Mouse (Mus musculus) liver, embryonic 14.5 days (tissue): ENCODE data around the gene Asb8. TPM values are rescaled to one million over a fixed set of nuclear protein-coding genes. Genes with fewer than 3 reads are reported as not detected.

ENCODE experiments used
- ATAC-seq: fragments of 200-750 bp; cut with Nextera tagmentation; 2 replicates; pipeline ENCODE4 v1.8.0; 2017; ENCODE audit warnings: moderate number of reproducible peaks, mild to moderate bottlenecking, moderate library complexity; ENCODE audit not compliant: insufficient read depth
- DNase-seq, 3 experiments: peaks; one replicate each; pipeline ENCODE4 v3.0.0-alpha.2; 2012 to 2013; ENCODE audit warnings: low read depth in 3 of 3, low spot score in 3 of 3
- H3K27ac ChIP-seq: fragments of 300-500 bp; sonication (generic); 2 replicates; pipeline ENCODE4 v1.5.1; 2014; ENCODE audit warnings: moderate library complexity, mild to moderate bottlenecking, control low read depth, inconsistent platforms
- H3K27me3 ChIP-seq: fragments of 300-500 bp; sonication (generic); 2 replicates; pipeline ENCODE4 v1.6.1; 2014; ENCODE audit warnings: mild to moderate bottlenecking, low read length, moderate library complexity; ENCODE audit not compliant: control insufficient read depth, insufficient read depth
- H3K36me3 ChIP-seq: fragments of 300-500 bp; sonication (generic); replicated peaks from 2 replicates; pipeline ENCODE4 v1.6.1; 2014; ENCODE audit warnings: low read depth; ENCODE audit not compliant: control insufficient read depth, insufficient read depth
- H3K4me1 ChIP-seq, 2 experiments: fragments of 200-500 bp in 1 of 2; fragments of 300-500 bp in 1 of 2; sonication (generic) in 1 of 2; replicated peaks; 2 replicates each; pipeline ENCODE4 v1.6.1; 2012 to 2014; ENCODE audit warnings: antibody characterized with exemption in 1 of 2, inconsistent platforms in 1 of 2, low read length in 1 of 2; ENCODE audit not compliant: control insufficient read depth in 2 of 2, insufficient read depth in 2 of 2
- H3K4me2 ChIP-seq: fragments of 300-500 bp; sonication (generic); 2 replicates; pipeline ENCODE4 v1.6.1; 2014; ENCODE audit warnings: low read depth, mild to moderate bottlenecking, control low read depth, moderate library complexity
- H3K4me3 ChIP-seq, 2 experiments: fragments of 200-500 bp in 1 of 2; fragments of 300-500 bp in 1 of 2; sonication (generic) in 1 of 2; 2 replicates each; pipeline ENCODE4 v1.5.1; 2012 to 2014; ENCODE audit warnings: low read depth in 2 of 2, low read length in 2 of 2, mild to moderate bottlenecking in 2 of 2, control low read depth in 1 of 2, inconsistent platforms in 1 of 2, moderate library complexity in 1 of 2; ENCODE audit not compliant: insufficient read depth in 1 of 2
- H3K9ac ChIP-seq: fragments of 300-500 bp; sonication (generic); replicated peaks from 2 replicates; pipeline ENCODE4 v1.6.1; 2014; ENCODE audit warnings: mild to moderate bottlenecking, control low read depth, moderate library complexity
- H3K9me3 ChIP-seq: fragments of 300-500 bp; sonication (generic); 2 replicates; pipeline ENCODE4 v1.6.1; 2016; ENCODE audit warnings: low read length, mixed read lengths; ENCODE audit not compliant: control insufficient read depth
- CTCF ChIP-seq: IDR thresholded peaks from 2 replicates; pipeline ENCODE4 v1.5.1; 2016; ENCODE audit warnings: antibody characterized with exemption, low read depth, control low read depth
- EP300 ChIP-seq: IDR thresholded peaks from 2 replicates; pipeline ENCODE4 v1.6.1; 2016; ENCODE audit warnings: antibody characterized with exemption, low read depth
- WGBS: fragments of 180-500 bp; shearing (Covaris S2); extraction: QIAGEN DNeasy Blood & Tissue Kit; methylation state at CpG from one replicate; pipeline ENCODE4 v1.1.7; 2014; ENCODE audit not compliant: insufficient replicate concordance; 5-methylcytosine and 5-hydroxymethylcytosine counted together
- polyA plus RNA-seq, 2 experiments: library from polyadenylated mRNA; depleted of rRNA in 1 of 2; stranded (reverse) in 1 of 2; unstranded in 1 of 2; fragments of >200 nt; fragmentation: Nextera tagmentation in 1 of 2; extraction: Ambion mirVana in 1 of 2; gene quantifications; 2 replicates each; pipeline versions ENCODE4 v1.2.1 to v1.2.3; 2012 to 2014

Asb8 gene
- polyA plus RNA-seq, 2 experiments = 15.1 to 22.4 TPM

DNA sequence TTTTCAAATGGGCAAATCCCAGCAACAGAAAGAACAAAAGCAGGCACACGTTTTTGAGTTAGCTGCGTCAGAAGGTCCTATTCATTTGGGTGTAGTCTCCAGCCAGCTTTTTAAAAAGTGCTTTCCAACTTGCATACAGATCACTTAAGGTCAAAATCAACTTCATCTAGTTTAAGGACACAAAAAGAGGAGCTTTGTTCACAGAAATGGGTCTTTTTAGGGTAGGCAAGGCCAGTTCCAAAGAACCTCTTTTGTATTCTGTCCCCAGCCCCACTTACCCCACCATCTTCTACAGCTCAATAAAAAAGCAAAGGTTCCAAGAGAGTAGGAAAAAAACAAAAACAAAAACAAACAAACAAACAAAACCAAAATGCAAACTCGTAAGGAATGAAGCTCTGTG, 30.8 kb downstream of the Asb8 start:
- Histone ChIP-seq H3K9me3 (no peaks in the 10 kb centered on the region), H3K9ac (no peak overlapping the region), H3K4me2 (no peak overlapping the region), H3K4me3 (no peak overlapping the region), H3K36me3 (peaks cover 20% of the 10 kb centered on the region), H3K4me1 (no peaks in the 10 kb centered on the region), H3K27me3 (no peaks in the 10 kb centered on the region), H3K27ac (no peak overlapping the region)
- ATAC-seq = no peak
- no peak for DNase-seq
- WGBS = 76% methylated on average over 3 of the region's 3 CpGs
- TF ChIP-seq CTCF (no peak), EP300 (no peak)

GRCm38 (mm10) chr15:98134034-98134433, 31.4 kb downstream of the Asb8 start:
- Histone ChIP-seq H3K36me3 (peaks cover 20% of the 10 kb centered on the region), H3K4me3 (no peak overlapping the region), H3K27ac (no peak overlapping the region), H3K4me1 (no peaks in the 10 kb centered on the region), H3K27me3 (no peaks in the 10 kb centered on the region), H3K9me3 (no peaks in the 10 kb centered on the region), H3K9ac (no peak overlapping the region), H3K4me2 (no peak overlapping the region)
- TF ChIP-seq EP300 = no peak
- TF ChIP-seq CTCF = no peak
- no peak for DNase-seq
- WGBS = 76% methylated on average over 4 of the region's 4 CpGs
- no peak for ATAC-seq

GRCm38 (mm10) chr15:98133471-98133870, 32.0 kb downstream of the Asb8 start:
- no peak for ATAC-seq
- no peak overlapping the region for H3K4me2 ChIP-seq
- peaks cover 20% of the 10 kb centered on the region for H3K36me3 ChIP-seq
- H3K27me3 ChIP-seq = no peaks in the 10 kb centered on the region
- H3K27ac ChIP-seq = no peak overlapping the region
- H3K4me1 ChIP-seq = no peaks in the 10 kb centered on the region
- no peak for DNase-seq
- TF ChIP-seq CTCF (no peak), EP300 (no peak)
- H3K9ac ChIP-seq = no peak overlapping the region
- WGBS = 67% methylated on average over 3 of the region's 3 CpGs
- H3K4me3 ChIP-seq = no peak overlapping the region
- H3K9me3 ChIP-seq = no peaks in the 10 kb centered on the region

- no peak for DNase-seq
Observed at GRCm38 (mm10) chr15:98131942-98132655, 33.3 kb downstream of the Asb8 start.

GRCm38 (mm10) chr15:98131451-98131850, 34.0 kb downstream of the Asb8 start:
- no peak overlapping the region for H3K4me2 ChIP-seq
- no peaks in the 10 kb centered on the region for H3K4me1 ChIP-seq
- peaks cover 20% of the 10 kb centered on the region for H3K36me3 ChIP-seq
- H3K9me3 ChIP-seq = no peaks in the 10 kb centered on the region
- ATAC-seq (no peak), DNase-seq (no peak)
- H3K4me3 ChIP-seq = no peak overlapping the region
- 82% methylated on average over 7 of the region's 7 CpGs for WGBS
- TF ChIP-seq EP300 = no peak
- H3K27ac ChIP-seq = no peak overlapping the region
- no peaks in the 10 kb centered on the region for H3K27me3 ChIP-seq
- H3K9ac ChIP-seq = no peak overlapping the region

More at GRCm38 (mm10) chr15:98131942-98132655, 33.3 kb downstream of the Asb8 start:
- H3K9me3 ChIP-seq = no peaks in the 10 kb centered on the region
- TF ChIP-seq CTCF = no peak
- no peak for TF ChIP-seq EP300
- no peaks in the 10 kb centered on the region for H3K4me1 ChIP-seq
- no peak overlapping the region for H3K9ac ChIP-seq
- no peak overlapping the region for H3K4me3 ChIP-seq
- H3K36me3 ChIP-seq = peaks cover 20% of the 10 kb centered on the region
- 83% methylated on average over 15 of the region's 15 CpGs for WGBS
- no peak overlapping the region for H3K27ac ChIP-seq
- H3K27me3 ChIP-seq = no peaks in the 10 kb centered on the region
- no peak overlapping the region for H3K4me2 ChIP-seq
- no peak for ATAC-seq
